Mouse (Mus musculus) kidney, postnatal 36 days (tissue): ENCODE measurements around the gene Olfr1513.
"Not testable (repeated sequence)": the region's sequence is repeated elsewhere in the genome, so short reads cannot be mapped to it uniquely, and the experiment has no call there.

Experiments
- DNase-seq, 2 experiments: peaks; one replicate each; pipeline ENCODE4 v3.0.0; 2021 to 2022; ENCODE audit warnings: mixed read lengths in 2 of 2

Gene Olfr1513

GRCm38 (mm10) chr14:52356308-52356707 lies at the start of gene Olfr1513:
Olfr1513 (minus strand) TSS chr14:52356408.
- DNase-seq, result no peak

GRCm38 (mm10) chr14:52397279-52397678 lies 41.1 kb upstream of the Olfr1513 start, which contains the start of gene Olfr1511:
Olfr1511 (minus strand) TSS chr14:52397379.
- no peak for DNase-seq

DNA sequence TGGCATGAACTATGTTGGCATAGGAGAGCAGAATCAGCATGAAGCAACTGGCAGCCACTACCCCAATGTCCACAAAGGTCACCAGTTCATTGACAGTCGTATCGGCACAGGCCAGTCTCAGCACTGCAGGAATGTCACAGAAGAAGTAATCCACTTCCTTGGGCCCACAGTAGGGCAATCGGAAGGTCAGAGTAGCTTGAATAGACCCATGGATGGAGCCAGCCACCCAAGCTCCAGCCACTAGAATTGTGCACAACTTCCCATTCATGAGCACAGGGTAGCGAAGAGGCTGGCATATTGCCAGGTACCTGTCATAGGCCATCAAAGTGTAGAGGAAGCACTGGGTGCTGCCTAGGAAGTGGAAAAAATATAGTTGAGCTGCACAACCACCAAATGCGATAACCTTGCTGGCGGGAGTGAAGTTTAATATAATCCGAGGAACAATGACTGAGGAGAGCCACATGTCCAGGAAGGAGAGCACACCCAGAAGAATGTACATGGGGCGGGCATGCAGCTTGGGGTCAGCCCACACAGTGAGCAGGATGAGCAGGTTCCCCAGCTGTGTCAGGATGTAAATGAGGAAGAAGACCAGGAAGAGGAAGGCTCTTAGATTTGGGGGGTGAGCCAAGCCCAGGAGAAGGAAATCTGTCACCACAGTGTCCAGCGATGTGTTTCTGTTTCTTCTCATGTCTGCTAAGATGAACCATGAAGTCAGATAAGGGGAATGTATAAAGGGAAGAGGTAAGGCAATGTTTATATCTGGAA lies 34.1 kb upstream of the Olfr1513 start:
- DNase-seq, result not testable (repeated sequence)

DNA sequence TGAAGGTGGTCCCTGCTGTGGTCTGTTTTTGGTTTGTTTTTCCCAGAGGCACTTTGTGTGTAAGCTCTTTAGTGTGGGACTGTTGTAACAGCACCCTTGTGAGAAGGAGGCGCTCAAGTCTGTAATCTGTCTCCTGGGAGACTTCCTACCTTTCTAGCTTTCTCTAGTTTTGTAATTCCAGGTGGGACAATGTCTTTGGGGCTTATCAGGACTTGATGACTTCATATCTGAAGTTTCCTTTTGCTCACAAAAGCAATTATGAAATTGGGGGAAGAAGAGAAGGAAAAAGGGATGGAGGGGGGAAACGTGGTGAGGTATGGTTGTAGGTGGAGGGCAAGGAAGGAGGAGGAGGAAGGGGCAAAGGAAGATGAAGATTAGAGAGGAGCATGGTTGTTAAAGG lies 22.9 kb upstream of the Olfr1513 start, which contains the start of gene Olfr1512:
Olfr1512 (minus strand) TSS at position 101 of the 400 bp plus-strand sequence.
- DNase-seq, result no peak

- no peak for DNase-seq
These were observed 12.5 kb upstream of the Olfr1513 start for GRCm38 (mm10) chr14:52368741-52369140.

- DNase-seq, result no peak
These were observed 16.7 kb downstream of the Olfr1513 start for GRCm38 (mm10) chr14:52339512-52339852.

DNA sequence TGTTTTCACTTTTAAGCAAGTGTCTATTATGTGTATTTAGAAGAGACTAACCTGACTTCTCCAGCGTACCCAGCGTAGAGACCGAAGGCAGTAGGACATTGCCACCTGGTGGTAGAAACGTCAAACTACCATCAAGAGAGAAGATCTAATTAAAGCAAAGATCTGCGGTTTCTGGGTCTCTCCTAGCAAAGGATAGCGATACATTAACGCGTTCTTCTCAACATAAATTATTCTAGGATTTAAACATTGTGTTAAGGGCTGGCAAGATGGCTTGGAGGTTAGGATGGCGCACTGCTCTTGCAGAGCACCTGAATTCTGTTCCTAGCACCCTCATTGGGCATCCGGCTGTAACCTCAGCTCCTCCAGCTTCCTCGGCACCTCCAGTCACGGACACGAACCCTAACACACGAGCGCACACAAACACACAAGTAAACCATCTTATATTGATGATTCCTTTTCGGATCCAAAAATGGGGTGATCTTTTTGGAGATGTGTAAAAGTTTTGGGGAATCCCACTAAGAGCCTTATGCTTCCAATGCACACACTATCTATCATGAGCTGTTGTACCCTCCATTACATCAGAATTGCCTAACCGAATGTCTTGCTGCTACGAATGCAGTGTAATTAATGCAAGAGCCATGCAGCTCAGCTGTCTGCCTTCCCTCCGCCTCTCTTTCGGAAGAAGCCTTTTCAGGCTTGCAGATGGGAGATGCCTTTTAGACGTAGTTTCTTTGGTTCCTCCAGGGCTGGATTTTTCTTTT lies 17.3 kb downstream of the Olfr1513 start:
- peak; percentile 71 to 77 for DNase-seq

DNA sequence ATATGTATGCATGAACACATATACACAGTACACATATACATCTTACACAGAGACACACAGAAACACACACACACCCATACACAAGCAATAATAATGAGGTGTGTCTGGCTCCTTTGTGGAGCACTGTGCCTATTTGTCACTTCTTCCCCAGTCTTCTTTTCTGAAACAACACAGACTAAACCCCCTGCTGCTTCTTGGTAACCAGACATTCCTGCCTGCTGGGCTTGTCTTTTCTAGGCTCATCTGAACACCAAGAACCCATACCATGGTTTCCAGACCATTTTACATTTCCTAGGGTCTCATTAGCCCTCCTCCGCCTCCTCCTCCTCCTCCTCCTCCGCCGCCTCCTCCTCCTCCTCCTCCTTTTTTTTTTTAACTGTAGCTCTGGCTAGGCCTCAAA lies 24.0 kb downstream of the Olfr1513 start:
- no peak for DNase-seq

- no peak for DNase-seq
These were observed 25.0 kb downstream of the Olfr1513 start for GRCm38 (mm10) chr14:52331069-52331750.

- DNase-seq, result peak in 1 of 2 experiments; percentile 20
These were observed 28.0 kb downstream of the Olfr1513 start, which contains the start of gene Sall2 for GRCm38 (mm10) chr14:52327910-52328812. Sall2 (minus strand) TSS chr14:52328762.

DNA sequence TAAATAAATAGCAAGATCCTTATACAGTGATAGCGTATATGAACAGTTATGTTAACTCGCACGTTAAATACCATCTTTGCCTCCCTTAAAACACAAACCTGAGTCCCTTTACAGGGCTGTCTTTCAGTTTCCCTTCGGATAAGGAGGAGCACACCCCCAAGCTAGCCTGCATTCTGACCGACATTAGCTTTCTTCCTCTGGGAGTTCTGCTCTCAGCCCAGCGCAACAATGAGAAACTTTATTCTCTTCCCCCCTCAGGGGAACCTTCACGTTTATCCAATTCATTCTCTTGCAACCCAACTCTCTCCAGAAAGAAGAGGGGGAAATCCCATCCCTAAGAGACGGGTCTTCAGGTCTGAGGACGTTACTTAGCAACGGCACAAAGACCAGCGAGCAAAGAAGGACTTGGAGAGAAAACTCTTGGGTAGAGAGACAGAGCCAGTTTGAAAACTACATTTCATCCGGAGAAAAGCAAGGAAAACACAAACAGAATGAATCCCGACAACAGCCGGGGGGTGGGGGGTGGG lies 28.8 kb downstream of the Olfr1513 start:
- DNase-seq, result no peak

DNA sequence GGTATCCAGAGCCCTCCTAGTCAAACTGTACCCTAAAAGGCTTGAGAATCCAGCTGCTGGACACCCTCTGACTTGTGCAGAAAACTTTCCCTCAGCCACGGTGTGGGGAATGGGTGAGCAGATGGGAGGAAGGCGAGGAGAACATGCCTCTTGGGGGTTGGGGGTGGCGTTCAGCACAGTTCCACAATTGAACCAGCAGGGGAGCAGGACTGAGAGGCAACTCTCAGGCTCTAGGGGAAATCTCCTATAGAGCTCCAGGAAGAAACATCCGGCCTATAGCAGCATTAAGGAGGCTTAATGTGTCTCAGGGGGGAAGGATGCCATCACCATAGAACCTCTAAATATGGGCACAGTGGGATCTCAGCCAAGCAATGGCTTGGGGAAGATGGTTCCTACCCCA lies 30.3 kb downstream of the Olfr1513 start:
- no peak for DNase-seq

DNA sequence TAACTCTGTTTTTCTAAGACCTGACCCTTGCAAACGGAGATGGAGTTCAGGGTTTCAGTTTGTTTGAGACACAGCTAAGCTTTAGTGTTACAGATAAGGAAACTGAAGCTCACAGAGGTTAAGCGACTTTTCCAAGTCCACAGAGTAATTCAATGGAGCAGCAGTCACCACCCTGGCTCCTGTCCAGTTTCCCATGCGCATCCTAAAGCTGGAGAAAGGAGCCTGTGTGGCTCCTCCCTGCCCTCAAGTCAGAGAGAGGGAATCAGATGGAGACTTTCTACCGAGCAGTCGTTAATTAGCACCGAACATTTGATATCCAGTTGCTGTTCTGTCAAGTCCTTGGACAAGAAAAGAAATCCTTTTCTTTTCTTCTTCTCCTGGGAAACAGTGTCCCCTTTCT lies 36.8 kb downstream of the Olfr1513 start:
- no peak for DNase-seq

GRCm38 (mm10) chr14:52316441-52317225 lies 39.6 kb downstream of the Olfr1513 start:
- DNase-seq, result peak; percentile 71 to 72

- peak; percentile 82 to 85 for DNase-seq
These were observed 40.3 kb downstream of the Olfr1513 start for GRCm38 (mm10) chr14:52315792-52316440.

DNA sequence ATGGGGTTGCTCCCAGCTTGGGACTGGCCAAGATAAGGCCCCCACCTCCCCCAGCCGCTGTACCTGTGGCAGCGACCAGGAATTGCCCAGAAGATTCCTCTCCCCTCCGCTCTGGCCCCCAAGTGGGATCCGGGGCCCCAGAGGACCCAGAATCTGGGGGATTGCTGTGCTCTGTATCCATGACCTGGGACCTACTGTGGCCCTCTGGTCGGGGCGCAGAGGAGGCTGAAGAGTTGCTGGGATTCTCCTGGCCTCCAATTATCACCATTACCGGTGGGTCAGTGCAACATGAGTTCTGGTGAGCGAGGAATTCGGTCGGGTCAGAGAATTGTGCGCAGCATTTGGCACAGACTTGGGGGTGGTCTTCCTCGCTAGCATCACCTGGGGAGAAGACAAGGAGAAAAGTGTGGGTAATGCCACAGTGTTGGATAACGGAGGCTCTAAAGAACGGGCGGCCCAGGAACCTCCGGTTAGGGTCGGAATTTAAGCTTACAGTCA lies 40.9 kb downstream of the Olfr1513 start:
- DNase-seq, result no peak

GRCm38 (mm10) chr14:52314808-52315150 lies 41.4 kb downstream of the Olfr1513 start:
- DNase-seq, result peak in 1 of 2 experiments; percentile 41

GRCm38 (mm10) chr14:52313931-52314807 lies 42.0 kb downstream of the Olfr1513 start:
- DNase-seq, result peak in 1 of 2 experiments; percentile 18

GRCm38 (mm10) chr14:52310906-52311305 lies 45.3 kb downstream of the Olfr1513 start:
- DNase-seq, result no peak
